In genomic region chr7:126760391-126760802, GRCm38 (mm10) we compare ENCODE assay signal across 8 mouse cellular contexts. TPM values are rescaled to one million over a fixed set of nuclear protein-coding genes. Genes with fewer than 3 reads are reported as not detected.
DNase-seq lines count a peak whose midpoint lies in the region; ATAC-seq and TF ChIP-seq lines count a peak whose summit lies in the region.

No protein-coding gene starts in this region.

- no peaks in the 10 kb centered on the region for H3K27me3 ChIP-seq in cerebellum, adult 2 months (ENCODE audit: control insufficient read depth, insufficient read depth, low read length)
- no peaks in the 10 kb centered on the region for H3K27me3 ChIP-seq in hindbrain, embryonic 14.5 days (ENCODE audit: control insufficient read depth, insufficient read depth, low read length)
- H3K27me3 ChIP-seq in liver, embryonic 12.5 days (replicated peaks): no peaks in the 10 kb centered on the region
- no peaks in the 10 kb centered on the region for H3K27me3 ChIP-seq in neural tube, embryonic 15.5 days (replicated peaks)

- H3K9ac ChIP-seq in hindbrain, embryonic 14.5 days: peak overlapping the region; percentile 81
- peak overlapping the region; percentile 94; the same call in 1 of the 2 replicates for H3K9ac ChIP-seq in liver, embryonic 12.5 days
- H3K9ac ChIP-seq in neural tube, embryonic 15.5 days (replicated peaks): peak overlapping the region; percentile 86

- peak overlapping the region; percentile 45 for H3K27ac ChIP-seq in cerebellum, adult 2 months (ENCODE audit: insufficient read depth, low read length)
- H3K27ac ChIP-seq in hindbrain, embryonic 14.5 days: peak overlapping the region; percentile 87
- peak overlapping the region; percentile 88 for H3K27ac ChIP-seq in liver, embryonic 12.5 days
- peak overlapping the region; percentile 87 for H3K27ac ChIP-seq in neural tube, embryonic 15.5 days (replicated peaks)

- peaks cover 26% of the 10 kb centered on the region for H3K36me3 ChIP-seq in hindbrain, embryonic 14.5 days (replicated peaks; ENCODE audit: control insufficient read depth, insufficient read depth)
- peaks cover 37% of the 10 kb centered on the region for H3K36me3 ChIP-seq in liver, embryonic 12.5 days
- H3K36me3 ChIP-seq in neural tube, embryonic 15.5 days: peaks cover 23% of the 10 kb centered on the region

- peak overlapping the region; percentile 84 for H3K4me3 ChIP-seq in cerebellum, adult 2 months (replicated peaks; ENCODE audit: insufficient read depth, low read depth, low read length)
- peak overlapping the region; percentile 78 for H3K4me3 ChIP-seq in hindbrain, embryonic 14.5 days (replicated peaks; ENCODE audit: low read length)
- H3K4me3 ChIP-seq in liver, embryonic 12.5 days: peak overlapping the region; percentile 81
- peak overlapping the region; percentile 74 for H3K4me3 ChIP-seq in neural tube, embryonic 15.5 days (replicated peaks)

- peak; percentile 38; the same call in 1 of the 2 replicates for ATAC-seq in hindbrain, embryonic 14.5 days (ENCODE audit: low FRiP score)
- ATAC-seq in liver, embryonic 12.5 days: peak; percentile 27
- ATAC-seq in neural tube, embryonic 15.5 days (ENCODE audit: low FRiP score): peak; percentile 25

- H3K9me3 ChIP-seq in hindbrain, embryonic 14.5 days (ENCODE audit: control insufficient read depth, low read length): no peaks in the 10 kb centered on the region
- no peaks in the 10 kb centered on the region for H3K9me3 ChIP-seq in liver, embryonic 12.5 days (replicated peaks)
- no peaks in the 10 kb centered on the region for H3K9me3 ChIP-seq in neural tube, embryonic 15.5 days (replicated peaks)

- no peak for TF ChIP-seq CTCF in cerebellum, adult 2 months (IDR thresholded peaks at IDR 0.05; ENCODE audit: borderline replicate concordance, insufficient read depth, low read depth, low read length)

- H3K4me2 ChIP-seq in hindbrain, embryonic 14.5 days (replicated peaks): peak overlapping the region; percentile 77
- H3K4me2 ChIP-seq in liver, embryonic 12.5 days: peak overlapping the region; percentile 100
- H3K4me2 ChIP-seq in neural tube, embryonic 15.5 days: peak overlapping the region; percentile 91

- DNase-seq in adrenal gland, adult 2 months: peak; percentile 78
- no peak for DNase-seq in adrenal gland, postnatal 4 days (ENCODE audit: low spot score in 2 of 2)
- DNase-seq in cerebellum, adult 2 months: peak; percentile 78 to 81
- peak; percentile 72 for DNase-seq in gastrocnemius, adult 18-20 months (ENCODE audit: low spot score)
- DNase-seq in hindbrain, embryonic 14.5 days (ENCODE audit: low spot score): peak; percentile 54
- DNase-seq in frontal cortex, postnatal 36 days (ENCODE audit: low spot score in 2 of 2): no peak

- 1% methylated on average over 3 of the region's 3 CpGs for WGBS in cerebellum, adult 2 months
- WGBS in hindbrain, embryonic 14.5 days: 12% methylated on average over 3 of the region's 3 CpGs
- 39% methylated on average over 3 of the region's 3 CpGs for WGBS in liver, embryonic 12.5 days (ENCODE audit: insufficient replicate concordance)
- WGBS in neural tube, embryonic 15.5 days: 14% methylated on average over 3 of the region's 3 CpGs

- TF ChIP-seq POLR2A in cerebellum, adult 2 months (IDR thresholded peaks at IDR 0.05; ENCODE audit: borderline replicate concordance, insufficient read depth, low read length): no peak

- peaks cover 20% of the 10 kb centered on the region for H3K4me1 ChIP-seq in cerebellum, adult 2 months (ENCODE audit: control insufficient read depth, insufficient read depth, low read length)
- H3K4me1 ChIP-seq in hindbrain, embryonic 14.5 days (replicated peaks; ENCODE audit: control insufficient read depth, insufficient read depth, low read length): peaks cover 28% of the 10 kb centered on the region
- H3K4me1 ChIP-seq in liver, embryonic 12.5 days: peaks cover 56% of the 10 kb centered on the region
- H3K4me1 ChIP-seq in neural tube, embryonic 15.5 days: peaks cover 39% of the 10 kb centered on the region

RNA-seq across cellular contexts. Expression of gene Mapk3, which starts 1.0 kb away (rescaled TPM):
- 100 to 1,000 TPM; 139 to 169 TPM for total RNA-seq in adrenal gland, adult 2 months (2021)
- polyA plus RNA-seq in adrenal gland, adult 2 months (2012; rRNA removed): 242 and 299 TPM in 2 replicates
- 100 to 1,000 TPM; 162 to 172 TPM for total RNA-seq in adrenal gland, postnatal 4 days (2021)
- 212 and 229 TPM in 2 replicates for polyA plus RNA-seq in cerebellum, adult 2 months (2012; rRNA removed)
- 10 to 100 TPM; 16.2 to 20.7 TPM for total RNA-seq in gastrocnemius, adult 18-20 months (2021)
- 96.5 and 97.0 TPM in 2 replicates for polyA plus RNA-seq in hindbrain, embryonic 14.5 days (2014; fragmentation: Nextera tagmentation; extraction: Ambion mirVana)
- 23.7 and 25.0 TPM in 2 replicates for polyA plus RNA-seq in liver, embryonic 12.5 days (2016; fragmentation: Nextera tagmentation; extraction: Ambion mirVana)
- 104 and 105 TPM in 2 replicates for polyA plus RNA-seq in neural tube, embryonic 15.5 days (2015; fragmentation: Nextera tagmentation; extraction: Ambion mirVana)

RNA-seq across cellular contexts. Expression of gene Gdpd3, which starts 5.7 kb away (rescaled TPM):
- total RNA-seq in adrenal gland, adult 2 months (2021): 1 to 10 TPM; 2.4 TPM
- 10.2 and 10.3 TPM in 2 replicates for polyA plus RNA-seq in adrenal gland, adult 2 months (2012; rRNA removed)
- 1 to 10 TPM; 9.3 to 9.5 TPM for total RNA-seq in adrenal gland, postnatal 4 days (2021)
- 6.0 and 8.0 TPM in 2 replicates for polyA plus RNA-seq in cerebellum, adult 2 months (2012; rRNA removed)
- under 1 TPM in 1 of 2 experiments, not detected in 1; 0.46 TPM for total RNA-seq in gastrocnemius, adult 18-20 months (2021)
- polyA plus RNA-seq in hindbrain, embryonic 14.5 days (2014; fragmentation: Nextera tagmentation; extraction: Ambion mirVana): 1.0 and 1.8 TPM in 2 replicates
- polyA plus RNA-seq in liver, embryonic 12.5 days (2016; fragmentation: Nextera tagmentation; extraction: Ambion mirVana): 0.54 and 0.78 TPM in 2 replicates
- polyA plus RNA-seq in neural tube, embryonic 15.5 days (2015; fragmentation: Nextera tagmentation; extraction: Ambion mirVana): 1.0 and 1.5 TPM in 2 replicates

RNA-seq across cellular contexts. Expression of gene Ypel3, which starts 16.4 kb away (rescaled TPM):
- total RNA-seq in adrenal gland, adult 2 months (2021): 100 to 1,000 TPM in 1 of 2 experiments, 10 to 100 TPM in 1; 92.8 to 136 TPM
- polyA plus RNA-seq in adrenal gland, adult 2 months (2012; rRNA removed): 970 and 1,207 TPM in 2 replicates
- 100 to 1,000 TPM; 112 to 122 TPM for total RNA-seq in adrenal gland, postnatal 4 days (2021)
- polyA plus RNA-seq in cerebellum, adult 2 months (2012; rRNA removed): 628 and 636 TPM in 2 replicates
- 100 to 1,000 TPM in 1 of 2 experiments, 10 to 100 TPM in 1; 84.9 to 101 TPM for total RNA-seq in gastrocnemius, adult 18-20 months (2021)
- polyA plus RNA-seq in hindbrain, embryonic 14.5 days (2014; fragmentation: Nextera tagmentation; extraction: Ambion mirVana): 206 and 218 TPM in 2 replicates
- 77.2 and 78.5 TPM in 2 replicates for polyA plus RNA-seq in liver, embryonic 12.5 days (2016; fragmentation: Nextera tagmentation; extraction: Ambion mirVana)
- 187 and 207 TPM in 2 replicates for polyA plus RNA-seq in neural tube, embryonic 15.5 days (2015; fragmentation: Nextera tagmentation; extraction: Ambion mirVana)

RNA-seq across cellular contexts. Expression of gene Tbx6, which starts 20.9 kb away (rescaled TPM):
- under 1 TPM; 0.31 to 0.75 TPM for total RNA-seq in adrenal gland, adult 2 months (2021)
- 3.4 and 3.7 TPM in 2 replicates for polyA plus RNA-seq in adrenal gland, adult 2 months (2012; rRNA removed)
- under 1 TPM; 0.65 to 0.90 TPM for total RNA-seq in adrenal gland, postnatal 4 days (2021)
- 2.2 TPM in 2 replicates for polyA plus RNA-seq in cerebellum, adult 2 months (2012; rRNA removed)
- under 1 TPM; 0.52 to 0.59 TPM for total RNA-seq in gastrocnemius, adult 18-20 months (2021)
- polyA plus RNA-seq in hindbrain, embryonic 14.5 days (2014; fragmentation: Nextera tagmentation; extraction: Ambion mirVana): 0.21 and 0.26 TPM in 2 replicates
- polyA plus RNA-seq in liver, embryonic 12.5 days (2016; fragmentation: Nextera tagmentation; extraction: Ambion mirVana): 0.33 and 0.50 TPM in 2 replicates
- polyA plus RNA-seq in neural tube, embryonic 15.5 days (2015; fragmentation: Nextera tagmentation; extraction: Ambion mirVana): 0.34 and 0.35 TPM in 2 replicates

RNA-seq across cellular contexts. Expression of gene Ppp4c, which starts 31.9 kb away (rescaled TPM):
- total RNA-seq in adrenal gland, adult 2 months (2021): 10 to 100 TPM; 77.4 to 86.0 TPM
- 89.8 and 92.4 TPM in 2 replicates for polyA plus RNA-seq in adrenal gland, adult 2 months (2012; rRNA removed)
- total RNA-seq in adrenal gland, postnatal 4 days (2021): 100 to 1,000 TPM; 134 to 142 TPM
- 110 and 119 TPM in 2 replicates for polyA plus RNA-seq in cerebellum, adult 2 months (2012; rRNA removed)
- 10 to 100 TPM; 20.5 TPM for total RNA-seq in gastrocnemius, adult 18-20 months (2021)
- polyA plus RNA-seq in hindbrain, embryonic 14.5 days (2014; fragmentation: Nextera tagmentation; extraction: Ambion mirVana): 177 and 182 TPM in 2 replicates
- 191 and 205 TPM in 2 replicates for polyA plus RNA-seq in liver, embryonic 12.5 days (2016; fragmentation: Nextera tagmentation; extraction: Ambion mirVana)
- polyA plus RNA-seq in neural tube, embryonic 15.5 days (2015; fragmentation: Nextera tagmentation; extraction: Ambion mirVana): 154 and 188 TPM in 2 replicates

Comparison
In these comparisons a context has a peak if more than half of its experiments do, and no peak if none do; other contexts are left out.
1. DNase-seq: peak in adrenal gland, adult 2 months (single experiment), cerebellum, adult 2 months (2 of 2), gastrocnemius, adult 18-20 months (single experiment) and hindbrain, embryonic 14.5 days (single experiment); none in adrenal gland, postnatal 4 days (0 of 2) and frontal cortex, postnatal 36 days (0 of 2).
2. Peak in every context shown above with its lines, with median percentiles within 50 percentile points of each other: H3K27ac ChIP-seq, H3K4me3 ChIP-seq, ATAC-seq, H3K4me2 ChIP-seq and H3K9ac ChIP-seq.